Mouse (Mus musculus): ENCODE results near the gene Rasa2. TPM values are rescaled to one million over a fixed set of nuclear protein-coding genes. Genes with fewer than 3 reads are reported as not detected.

The Rasa2 gene
- polyA plus RNA-seq, 1 experiment = 1.5 TPM

DNA sequence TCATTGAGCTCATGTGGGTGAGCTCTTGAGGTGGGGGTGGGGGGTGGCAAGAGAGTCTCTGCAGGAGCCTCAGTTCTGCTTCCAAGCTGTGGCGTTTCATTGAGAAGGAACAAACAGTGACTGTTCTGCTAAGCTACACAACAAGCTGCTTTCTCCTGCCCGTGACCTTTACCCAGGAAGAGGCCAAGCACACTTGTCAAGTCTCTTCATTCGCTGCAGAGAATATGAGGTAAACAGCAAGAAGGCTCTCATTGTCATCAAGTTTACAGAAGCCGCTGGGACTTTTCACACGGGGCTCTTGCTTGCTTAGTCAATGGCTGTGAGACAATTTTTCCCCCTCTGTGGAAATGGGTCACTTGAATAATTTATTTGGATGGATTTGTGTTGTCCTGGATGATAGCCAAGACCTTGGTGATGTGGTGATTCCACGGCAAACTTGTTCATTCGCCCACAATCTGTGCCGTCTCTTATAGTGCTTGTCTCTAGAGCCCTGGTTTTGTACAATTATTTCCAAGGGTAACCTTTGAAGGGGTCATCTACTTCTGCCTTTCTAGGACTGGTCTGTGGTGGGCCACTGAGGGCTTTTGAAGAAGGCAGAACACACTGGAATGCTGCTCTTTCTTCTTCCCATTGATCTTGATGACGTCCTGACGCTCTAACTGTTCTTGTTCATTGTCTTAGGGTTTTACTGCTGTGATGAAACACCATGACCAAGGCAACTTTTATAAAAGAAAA lies 29.3 kb upstream of the Rasa2 start:
- Histone ChIP-seq H3K27me3 (ENCODE audit: control insufficient read depth, insufficient read depth, insufficient read length) (no peaks in the 10 kb centered on the region), H3K4me3 (ENCODE audit: insufficient read depth, poor library complexity, severe bottlenecking) (no peak overlapping the region), H3K36me3 (ENCODE audit: control insufficient read depth, insufficient read depth) (no peaks in the 10 kb centered on the region), H3ac (ENCODE audit: control insufficient read depth, insufficient read length, low read depth) (no peak overlapping the region), H3K79me2 (ENCODE audit: control insufficient read depth, insufficient read depth) (no peaks in the 10 kb centered on the region), H3K79me3 (ENCODE audit: low read depth) (no peaks in the 10 kb centered on the region)
- TF ChIP-seq USF1 (IDR thresholded peaks at IDR 0.05; ENCODE audit: low read depth) (no peak), CEBPB (IDR thresholded peaks at IDR 0.05; ENCODE audit: low read depth) (no peak), MAX (IDR thresholded peaks at IDR 0.05) (no peak), MYOD1 (IDR thresholded peaks at IDR 0.05; ENCODE audit: control insufficient read depth, insufficient read length, low read depth) (no peak), FOSL1 (IDR thresholded peaks at IDR 0.05; ENCODE audit: insufficient read depth, low read length, poor library complexity, severe bottlenecking) (no peak), CTCF (IDR thresholded peaks at IDR 0.05; ENCODE audit: control insufficient read depth, insufficient read depth, insufficient read length) (no peak), MYOG (IDR thresholded peaks at IDR 0.05; ENCODE audit: control insufficient read depth, extremely low read depth, insufficient read length) (no peak)

DNA sequence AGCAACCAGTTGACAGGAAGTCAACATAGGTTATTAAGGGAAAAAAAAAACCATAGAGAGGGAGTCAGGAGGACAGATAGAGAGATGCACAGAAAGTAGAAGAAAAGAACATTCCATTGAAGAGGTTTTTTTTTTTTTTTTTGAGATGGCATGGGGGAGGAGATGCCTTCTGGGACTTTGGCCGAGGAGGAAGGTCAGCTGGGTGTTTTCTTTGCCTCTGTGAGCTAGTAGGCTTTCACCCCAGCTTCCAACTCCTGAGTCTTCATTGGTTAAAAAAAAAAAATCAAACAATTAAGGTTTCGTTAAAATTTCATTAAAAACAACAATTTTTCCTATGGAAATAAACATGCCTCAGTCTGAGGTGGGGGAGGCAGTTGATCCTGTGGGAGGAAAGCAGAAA lies 28.4 kb upstream of the Rasa2 start:
- H3ac ChIP-seq (ENCODE audit: control insufficient read depth, insufficient read length, low read depth) = no peak overlapping the region
- no peaks in the 10 kb centered on the region for H3K27me3 ChIP-seq (ENCODE audit: control insufficient read depth, insufficient read depth, insufficient read length)
- H3K79me2 ChIP-seq (ENCODE audit: control insufficient read depth, insufficient read depth) = no peaks in the 10 kb centered on the region
- no peak overlapping the region for H3K4me3 ChIP-seq (ENCODE audit: insufficient read depth, poor library complexity, severe bottlenecking)
- H3K36me3 ChIP-seq (ENCODE audit: control insufficient read depth, insufficient read depth) = no peaks in the 10 kb centered on the region
- no peaks in the 10 kb centered on the region for H3K79me3 ChIP-seq (ENCODE audit: low read depth)
- no peak for TF ChIP-seq CTCF (IDR thresholded peaks at IDR 0.05; ENCODE audit: control insufficient read depth, insufficient read depth, insufficient read length)
- TF ChIP-seq MYOG (IDR thresholded peaks at IDR 0.05; ENCODE audit: control insufficient read depth, extremely low read depth, insufficient read length) = no peak

GRCm38 (mm10) chr9:96653538-96653937 lies 22.1 kb upstream of the Rasa2 start:
- TF ChIP-seq CTCF (IDR thresholded peaks at IDR 0.05; ENCODE audit: control insufficient read depth, insufficient read depth, insufficient read length) = no peak
- no peak for TF ChIP-seq MAX (IDR thresholded peaks at IDR 0.05)
- no peak for TF ChIP-seq CEBPB (IDR thresholded peaks at IDR 0.05; ENCODE audit: low read depth)
- TF ChIP-seq FOSL1 (IDR thresholded peaks at IDR 0.05; ENCODE audit: insufficient read depth, low read length, poor library complexity, severe bottlenecking) = no peak
- no peak for TF ChIP-seq MYOD1 (IDR thresholded peaks at IDR 0.05; ENCODE audit: control insufficient read depth, insufficient read length, low read depth)
- TF ChIP-seq MYOG (IDR thresholded peaks at IDR 0.05; ENCODE audit: control insufficient read depth, extremely low read depth, insufficient read length) = no peak
- TF ChIP-seq USF1 (IDR thresholded peaks at IDR 0.05; ENCODE audit: low read depth) = no peak
- no peaks in the 10 kb centered on the region for H3K79me2 ChIP-seq (ENCODE audit: control insufficient read depth, insufficient read depth)
- no peaks in the 10 kb centered on the region for H3K36me3 ChIP-seq (ENCODE audit: control insufficient read depth, insufficient read depth)
- H3K27me3 ChIP-seq (ENCODE audit: control insufficient read depth, insufficient read depth, insufficient read length) = no peaks in the 10 kb centered on the region
- no peak overlapping the region for H3K4me3 ChIP-seq (ENCODE audit: insufficient read depth, poor library complexity, severe bottlenecking)
- H3ac ChIP-seq (ENCODE audit: control insufficient read depth, insufficient read length, low read depth) = no peak overlapping the region
- H3K79me3 ChIP-seq (ENCODE audit: low read depth) = no peaks in the 10 kb centered on the region

DNA sequence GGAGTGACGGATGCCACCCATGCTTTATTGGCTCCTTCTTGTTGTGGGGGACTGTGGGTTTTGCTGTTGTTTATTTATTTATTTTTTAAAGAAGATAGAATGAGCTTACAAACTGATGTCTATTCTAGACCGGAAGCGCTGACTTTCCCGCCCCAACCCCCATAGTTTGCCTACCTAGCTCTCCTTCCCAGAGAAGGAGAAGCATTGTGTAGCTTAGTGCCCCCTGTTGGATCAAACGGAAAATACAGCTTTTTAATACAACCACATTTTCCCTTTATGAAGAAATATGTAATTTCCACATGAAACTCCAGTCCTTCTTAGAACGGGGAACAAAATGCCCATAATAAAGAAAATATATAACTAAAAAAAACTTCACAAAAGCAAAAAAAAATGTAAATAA lies 21.3 kb upstream of the Rasa2 start:
- Histone ChIP-seq H3K79me3 (ENCODE audit: low read depth) (no peaks in the 10 kb centered on the region), H3K36me3 (ENCODE audit: control insufficient read depth, insufficient read depth) (no peaks in the 10 kb centered on the region), H3ac (ENCODE audit: control insufficient read depth, insufficient read length, low read depth) (no peak overlapping the region), H3K4me3 (ENCODE audit: insufficient read depth, poor library complexity, severe bottlenecking) (no peak overlapping the region), H3K27me3 (ENCODE audit: control insufficient read depth, insufficient read depth, insufficient read length) (no peaks in the 10 kb centered on the region), H3K79me2 (ENCODE audit: control insufficient read depth, insufficient read depth) (no peaks in the 10 kb centered on the region)
- TF ChIP-seq MYOD1 (IDR thresholded peaks at IDR 0.05; ENCODE audit: control insufficient read depth, insufficient read length, low read depth) (no peak), FOSL1 (IDR thresholded peaks at IDR 0.05; ENCODE audit: insufficient read depth, low read length, poor library complexity, severe bottlenecking) (no peak)

- Histone ChIP-seq H3K79me2 (ENCODE audit: control insufficient read depth, insufficient read depth) (no peaks in the 10 kb centered on the region), H3K27me3 (ENCODE audit: control insufficient read depth, insufficient read depth, insufficient read length) (no peaks in the 10 kb centered on the region), H3K79me3 (ENCODE audit: low read depth) (no peaks in the 10 kb centered on the region), H3K4me3 (ENCODE audit: insufficient read depth, poor library complexity, severe bottlenecking) (no peak overlapping the region), H3K36me3 (ENCODE audit: control insufficient read depth, insufficient read depth) (no peaks in the 10 kb centered on the region), H3ac (ENCODE audit: control insufficient read depth, insufficient read length, low read depth) (no peak overlapping the region)
- TF ChIP-seq MYOD1 (IDR thresholded peaks at IDR 0.05; ENCODE audit: control insufficient read depth, insufficient read length, low read depth) = no peak
- TF ChIP-seq FOSL1 (IDR thresholded peaks at IDR 0.05; ENCODE audit: insufficient read depth, low read length, poor library complexity, severe bottlenecking) = no peak
- no peak for TF ChIP-seq MYOG (IDR thresholded peaks at IDR 0.05; ENCODE audit: control insufficient read depth, extremely low read depth, insufficient read length)
- no peak for TF ChIP-seq USF1 (IDR thresholded peaks at IDR 0.05; ENCODE audit: low read depth)
- TF ChIP-seq CTCF (IDR thresholded peaks at IDR 0.05; ENCODE audit: control insufficient read depth, insufficient read depth, insufficient read length) = no peak
- no peak for TF ChIP-seq CEBPB (IDR thresholded peaks at IDR 0.05; ENCODE audit: low read depth)
- TF ChIP-seq MAX (IDR thresholded peaks at IDR 0.05) = no peak
Observed at GRCm38 (mm10) chr9:96650807-96651206, 19.4 kb upstream of the Rasa2 start.

DNA sequence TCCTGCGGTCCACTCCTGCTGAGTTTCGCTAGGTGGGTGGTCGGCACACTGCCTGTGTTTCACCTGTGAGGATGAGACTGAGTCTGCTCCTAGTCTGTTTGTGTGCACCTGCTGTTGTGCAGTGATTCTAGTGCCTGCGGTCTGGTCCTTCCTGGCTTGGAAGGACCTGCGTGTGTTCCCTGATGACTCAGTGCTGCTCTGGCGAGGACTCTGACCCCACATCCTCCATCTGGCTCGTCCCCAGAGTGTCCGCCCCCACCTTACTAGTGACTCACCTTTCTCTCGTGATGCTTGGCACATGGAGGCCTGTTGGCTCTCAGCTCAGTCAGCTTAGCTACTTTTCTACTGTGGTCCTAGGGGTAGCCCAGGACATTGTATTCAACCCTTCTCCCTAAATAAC lies 18.5 kb upstream of the Rasa2 start:
- no peaks in the 10 kb centered on the region for H3K79me2 ChIP-seq (ENCODE audit: control insufficient read depth, insufficient read depth)
- no peaks in the 10 kb centered on the region for H3K79me3 ChIP-seq (ENCODE audit: low read depth)
- no peaks in the 10 kb centered on the region for H3K27me3 ChIP-seq (ENCODE audit: control insufficient read depth, insufficient read depth, insufficient read length)
- no peak overlapping the region for H3K4me3 ChIP-seq (ENCODE audit: insufficient read depth, poor library complexity, severe bottlenecking)
- TF ChIP-seq MAX (IDR thresholded peaks at IDR 0.05) (peak; percentile 63), MYOD1 (IDR thresholded peaks at IDR 0.05; ENCODE audit: control insufficient read depth, insufficient read length, low read depth) (peak; percentile 72), USF1 (IDR thresholded peaks at IDR 0.05; ENCODE audit: low read depth) (no peak), CTCF (IDR thresholded peaks at IDR 0.05; ENCODE audit: control insufficient read depth, insufficient read depth, insufficient read length) (no peak), CEBPB (IDR thresholded peaks at IDR 0.05; ENCODE audit: low read depth) (no peak), MYOG (IDR thresholded peaks at IDR 0.05; ENCODE audit: control insufficient read depth, extremely low read depth, insufficient read length) (no peak), FOSL1 (IDR thresholded peaks at IDR 0.05; ENCODE audit: insufficient read depth, low read length, poor library complexity, severe bottlenecking) (peak; percentile 72)
- H3K36me3 ChIP-seq (ENCODE audit: control insufficient read depth, insufficient read depth) = no peaks in the 10 kb centered on the region
- H3ac ChIP-seq (ENCODE audit: control insufficient read depth, insufficient read length, low read depth) = no peak overlapping the region

Measured in C2C12 (cell line).